Mouse (Mus musculus) liver, adult 2 months (tissue): ENCODE data around the gene Cd86. TPM values are rescaled to one million over a fixed set of nuclear protein-coding genes. Genes with fewer than 3 reads are reported as not detected.

Experiments
- DNase-seq: peaks from one replicate; pipeline ENCODE4 v3.0.0-alpha.2; 2011; ENCODE audit warnings: low read depth, low spot score; ENCODE audit errors: extremely low read depth
- H3K27ac ChIP-seq: fragments of 200-500 bp; replicated peaks from 2 replicates; pipeline ENCODE4 v1.5.1; 2012; ENCODE audit warnings: low read depth, mild to moderate bottlenecking, control low read depth, inconsistent platforms, low read length; ENCODE audit not compliant: insufficient read depth
- H3K27me3 ChIP-seq: fragments of 200-500 bp; 2 replicates; pipeline ENCODE4 v1.6.1; 2012; ENCODE audit warnings: mild to moderate bottlenecking, moderate library complexity, low read length, inconsistent platforms; ENCODE audit not compliant: control insufficient read depth, insufficient read depth
- H3K36me3 ChIP-seq: fragments of 200-500 bp; 2 replicates; pipeline ENCODE4 v1.6.1; 2012; ENCODE audit warnings: low read length, inconsistent platforms; ENCODE audit not compliant: control insufficient read depth, insufficient read depth
- H3K4me1 ChIP-seq: fragments of 200-500 bp; 2 replicates; pipeline ENCODE4 v1.6.1; 2011; ENCODE audit warnings: low read length; ENCODE audit not compliant: control insufficient read depth, insufficient read depth
- H3K4me3 ChIP-seq: fragments of 200-500 bp; 2 replicates; pipeline ENCODE4 v1.5.1; 2011; ENCODE audit warnings: low read depth, mild to moderate bottlenecking, control low read depth, low read length, moderate library complexity; ENCODE audit not compliant: insufficient read depth
- H3K79me2 ChIP-seq: fragments of 200-500 bp; 2 replicates; pipeline ENCODE4 v1.6.1; 2012; ENCODE audit warnings: inconsistent platforms, mild to moderate bottlenecking, low read length, moderate library complexity; ENCODE audit not compliant: control insufficient read depth, insufficient read depth
- H3K9ac ChIP-seq: fragments of 200-500 bp; 2 replicates; pipeline ENCODE4 v1.6.1; 2012; ENCODE audit warnings: low read depth, mild to moderate bottlenecking, control low read depth, inconsistent platforms, low read length
- CTCF ChIP-seq: fragments of 200-500 bp; IDR thresholded peaks from 2 replicates; pipeline ENCODE4 v1.5.1; 2011; ENCODE audit warnings: low read depth, low read length, control low read depth
- POLR2A ChIP-seq: fragments of 200-500 bp; IDR thresholded peaks from 2 replicates; pipeline ENCODE4 v1.6.1; 2011; ENCODE audit warnings: low read length, control low read depth; ENCODE audit not compliant: insufficient read depth; ENCODE audit errors: extremely low read depth
- WGBS: fragments of 180-500 bp; shearing (Covaris S2); methylation state at CpG from one replicate; pipeline ENCODE4 v1.1.7; 2018; 5-methylcytosine and 5-hydroxymethylcytosine counted together
- polyA plus RNA-seq: library from polyadenylated mRNA; depleted of rRNA; stranded (reverse); fragments of >200 nt; gene quantifications from 2 replicates; pipeline ENCODE4 v1.2.3, GENCODE M21; 2012
- total RNA-seq: library from RNA; depleted of rRNA; stranded (reverse); fragments of >200 nt; gene quantifications from 2 replicates; pipeline ENCODE4 v1.2.3, GENCODE M21; 2014

Gene Cd86
- total and polyA plus RNA-seq, 2 experiments, result 0.99 to 5.3 TPM

GRCm38 (mm10) chr16:36613701-36614100, 52.2 kb downstream of the Cd86 start:
- Histone ChIP-seq H3K36me3 (no peaks in the 10 kb centered on the region), H3K4me3 (no peak overlapping the region), H3K9ac (no peak overlapping the region), H3K4me1 (no peaks in the 10 kb centered on the region), H3K79me2 (no peaks in the 10 kb centered on the region), H3K27me3 (no peaks in the 10 kb centered on the region), H3K27ac (no peak overlapping the region)
- WGBS, result 88% methylated on average over 2 of the region's 2 CpGs
- TF ChIP-seq CTCF (no peak), POLR2A (no peak)
- no peak for DNase-seq

GRCm38 (mm10) chr16:36602632-36603031, 63.2 kb downstream of the Cd86 start:
- 76% methylated on average over 3 of the region's 3 CpGs for WGBS
- no peaks in the 10 kb centered on the region for H3K27me3 ChIP-seq
- no peaks in the 10 kb centered on the region for H3K79me2 ChIP-seq
- no peak for DNase-seq
- H3K36me3 ChIP-seq, result no peaks in the 10 kb centered on the region
- TF ChIP-seq CTCF, result no peak
- TF ChIP-seq POLR2A, result no peak
- no peak overlapping the region for H3K27ac ChIP-seq
- H3K4me1 ChIP-seq, result no peaks in the 10 kb centered on the region
- H3K9ac ChIP-seq, result no peak overlapping the region
- no peak overlapping the region for H3K4me3 ChIP-seq

GRCm38 (mm10) chr16:36598265-36598664, 67.6 kb downstream of the Cd86 start:
- Histone ChIP-seq H3K36me3 (no peaks in the 10 kb centered on the region), H3K79me2 (no peaks in the 10 kb centered on the region), H3K4me3 (no peak overlapping the region), H3K9ac (no peak overlapping the region), H3K4me1 (no peaks in the 10 kb centered on the region), H3K27me3 (no peaks in the 10 kb centered on the region), H3K27ac (no peak overlapping the region)
- no peak for DNase-seq
- TF ChIP-seq POLR2A (no peak), CTCF (no peak)
- 73% methylated on average over 4 of the region's 4 CpGs for WGBS

GRCm38 (mm10) chr16:36596671-36597410, 69.0 kb downstream of the Cd86 start:
- Histone ChIP-seq H3K4me3 (no peak overlapping the region), H3K27ac (no peak overlapping the region), H3K9ac (no peak overlapping the region), H3K27me3 (no peaks in the 10 kb centered on the region), H3K79me2 (no peaks in the 10 kb centered on the region), H3K4me1 (no peaks in the 10 kb centered on the region), H3K36me3 (no peaks in the 10 kb centered on the region)
- DNase-seq, result no peak
- no peak for TF ChIP-seq POLR2A
- WGBS, result 90% methylated on average over 10 of the region's 10 CpGs

GRCm38 (mm10) chr16:36589898-36590297, 76.0 kb downstream of the Cd86 start:
- TF ChIP-seq CTCF (no peak), POLR2A (no peak)
- 83% methylated on average over 1 of the region's 1 CpGs for WGBS
- Histone ChIP-seq H3K79me2 (no peaks in the 10 kb centered on the region), H3K36me3 (no peaks in the 10 kb centered on the region), H3K27ac (no peak overlapping the region), H3K4me1 (no peaks in the 10 kb centered on the region), H3K27me3 (no peaks in the 10 kb centered on the region), H3K4me3 (no peak overlapping the region), H3K9ac (no peak overlapping the region)
- no peak for DNase-seq

DNA sequence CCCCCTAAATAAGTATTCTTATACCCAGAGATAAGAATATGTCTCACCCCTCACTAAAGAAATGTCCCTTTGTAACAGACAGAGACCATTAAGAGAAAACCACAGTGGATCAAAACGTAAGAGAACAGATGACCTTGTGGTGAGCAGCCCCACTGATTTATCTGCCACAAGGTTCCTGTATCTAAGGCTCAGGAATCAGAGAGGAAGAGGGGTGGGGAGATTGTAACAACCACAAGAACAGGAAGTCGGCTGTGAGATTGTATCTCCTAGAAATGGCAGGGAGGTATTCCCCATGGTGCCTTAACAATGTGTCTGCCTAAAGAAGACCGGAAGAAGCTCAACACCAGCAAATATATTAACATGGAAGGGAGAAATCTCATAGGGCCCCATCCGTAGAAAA, 77.9 kb downstream of the Cd86 start:
- Histone ChIP-seq H3K4me1 (no peaks in the 10 kb centered on the region), H3K36me3 (no peaks in the 10 kb centered on the region), H3K27me3 (no peaks in the 10 kb centered on the region), H3K79me2 (no peaks in the 10 kb centered on the region), H3K27ac (no peak overlapping the region), H3K9ac (no peak overlapping the region), H3K4me3 (no peak overlapping the region)
- 65% methylated on average over 4 of the region's 4 CpGs for WGBS
- no peak for DNase-seq
- TF ChIP-seq CTCF (no peak), POLR2A (no peak)
